Mouse (Mus musculus): ENCODE measurements around the gene Sppl2b.

DNA sequence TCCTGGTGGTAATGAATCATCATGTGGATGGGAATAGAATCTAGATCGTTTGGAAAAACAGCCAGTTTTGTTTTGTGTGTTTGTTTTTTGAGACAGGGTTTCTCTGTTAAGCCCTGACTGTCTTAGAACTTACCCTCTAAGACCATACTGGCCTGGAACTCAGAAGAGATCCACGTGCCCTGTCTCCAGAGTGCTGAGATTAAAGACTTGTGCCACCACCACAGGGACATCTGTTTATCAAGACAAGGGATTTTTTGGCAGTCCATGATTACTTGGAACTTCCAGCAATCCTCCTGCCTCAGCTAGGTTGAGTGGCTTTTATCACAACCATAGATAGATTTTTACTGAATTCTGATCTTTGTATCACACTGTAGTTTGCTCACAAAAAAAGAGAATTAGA lies 30.2 kb upstream of the Sppl2b start:
- TF ChIP-seq POLR2A (IDR thresholded peaks at IDR 0.05; ENCODE audit: extremely low read depth, insufficient read depth, low read length) (no peak), CTCF (IDR thresholded peaks at IDR 0.05; ENCODE audit: extremely low read depth, insufficient read depth, low read length) (no peak)
